ENCODE assay signal across 26 mouse cellular contexts in the genomic region with DNA sequence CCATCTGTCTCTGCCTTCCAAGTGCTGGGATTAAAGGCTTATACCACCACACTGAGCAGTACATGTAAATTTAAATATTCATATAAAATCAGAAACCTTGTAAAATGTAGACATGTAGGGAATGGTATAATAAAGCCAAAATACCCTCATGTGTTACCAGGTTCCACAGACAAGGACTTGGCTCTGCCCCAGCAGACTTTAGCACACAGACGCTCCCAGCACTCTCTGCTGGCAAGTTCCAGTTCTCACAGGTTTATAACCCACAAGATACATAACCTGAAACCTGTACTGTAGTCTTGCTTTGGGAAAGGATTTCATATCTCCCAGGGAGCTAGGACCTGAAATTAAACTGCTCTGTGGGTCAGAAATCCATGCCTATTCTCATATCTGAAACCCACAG. TPM values are rescaled to one million over a fixed set of nuclear protein-coding genes. Genes with fewer than 3 reads are reported as not detected.
DNase-seq lines count a peak whose midpoint lies in the region; ATAC-seq and TF ChIP-seq lines count a peak whose summit lies in the region.
"Had no signal": no experiment of that assay in that cellular context is flagged by ENCODE, and none has a peak within 500 bp of the region (broad histone marks: within the 10 kb centered on the region; RNA-seq: fewer than 3 reads in every experiment).

No protein-coding gene starts in this region.

- peak; percentile 14 for ATAC-seq in forebrain, postnatal 0 days
- no peak for ATAC-seq in forebrain, embryonic 15.5 days (replicated peaks)
- ATAC-seq in limb, embryonic 14.5 days (ENCODE audit: low FRiP score, low read depth), result no peak
- no peak for ATAC-seq in intestine, embryonic 15.5 days
- ATAC-seq: activated CD4-positive, CD25-positive, alpha-beta regulatory T cell, adult 4 months; hindbrain, embryonic 16.5 days; midbrain, embryonic 13.5 days had no signal

- no peaks in the 10 kb centered on the region for H3K4me1 ChIP-seq in forebrain, postnatal 0 days (ENCODE audit: insufficient read depth)
- no peaks in the 10 kb centered on the region for H3K4me1 ChIP-seq in forebrain, embryonic 15.5 days
- H3K4me1 ChIP-seq in limb, embryonic 14.5 days (ENCODE audit: control insufficient read depth, insufficient read depth, low read length), result no peaks in the 10 kb centered on the region
- H3K4me1 ChIP-seq in limb, embryonic 10.5 days, result no peaks in the 10 kb centered on the region
- H3K4me1 ChIP-seq in intestine, embryonic 15.5 days (replicated peaks), result no peaks in the 10 kb centered on the region
- H3K4me1 ChIP-seq: embryonic facial prominence, embryonic 13.5 days; forebrain, embryonic 10.5 days; heart, embryonic 10.5 days; heart, embryonic 15.5 days; midbrain, embryonic 13.5 days; neural tube, embryonic 13.5 days had no signal

- no peaks in the 10 kb centered on the region for H3K9me3 ChIP-seq in forebrain, postnatal 0 days (ENCODE audit: low read length)
- H3K9me3 ChIP-seq in forebrain, embryonic 15.5 days, result no peaks in the 10 kb centered on the region
- H3K9me3 ChIP-seq in limb, embryonic 14.5 days (ENCODE audit: control insufficient read depth, low read length), result no peaks in the 10 kb centered on the region
- no peaks in the 10 kb centered on the region for H3K9me3 ChIP-seq in limb, embryonic 10.5 days (replicated peaks)
- H3K9me3 ChIP-seq in intestine, embryonic 15.5 days, result no peaks in the 10 kb centered on the region
- H3K9me3 ChIP-seq: embryonic facial prominence, embryonic 13.5 days; forebrain, embryonic 10.5 days; heart, embryonic 10.5 days; heart, embryonic 15.5 days; midbrain, embryonic 13.5 days; neural tube, embryonic 13.5 days had no signal

- no peak for TF ChIP-seq POLR2A in limb, embryonic 14.5 days (IDR thresholded peaks at IDR 0.05; ENCODE audit: borderline replicate concordance, extremely low read depth, insufficient read depth, insufficient read length)

- H3K27me3 ChIP-seq in forebrain, postnatal 0 days (ENCODE audit: insufficient read depth, low read length), result no peaks in the 10 kb centered on the region
- H3K27me3 ChIP-seq in forebrain, embryonic 15.5 days, result no peaks in the 10 kb centered on the region
- no peaks in the 10 kb centered on the region for H3K27me3 ChIP-seq in limb, embryonic 14.5 days (ENCODE audit: control insufficient read depth, insufficient read depth, low read length)
- no peaks in the 10 kb centered on the region for H3K27me3 ChIP-seq in limb, embryonic 10.5 days (ENCODE audit: low read depth, poor library complexity, severe bottlenecking)
- no peaks in the 10 kb centered on the region for H3K27me3 ChIP-seq in intestine, embryonic 15.5 days (replicated peaks)
- H3K27me3 ChIP-seq: CH12.LX; embryonic facial prominence, embryonic 13.5 days; heart, embryonic 15.5 days; midbrain, embryonic 13.5 days; neural tube, embryonic 13.5 days had no signal

- DNase-seq in cerebellum, adult 18-20 months, result peak; percentile 25 to 34
- DNase-seq in cerebellum, adult 11-12 months, result no peak
- DNase-seq in forebrain, postnatal 0 days, result no peak
- peak; percentile 20 for DNase-seq in limb, embryonic 14.5 days (ENCODE audit: low spot score)
- no peak for DNase-seq in limb, embryonic 10.5 days (ENCODE audit: low spot score)
- DNase-seq: adrenal gland, adult 2 months; adrenal gland, postnatal 36 days; gastrocnemius, postnatal 14 days; layer of hippocampus, postnatal 36 days; left cerebral cortex, postnatal 4 days; liver; lung, adult 2 months; lung, postnatal 10 days had no signal

- H3K36me3 ChIP-seq in forebrain, postnatal 0 days (ENCODE audit: insufficient read depth), result peaks cover 6% of the 10 kb centered on the region; the same call in 1 of the 2 replicates
- H3K36me3 ChIP-seq in forebrain, embryonic 15.5 days, result peaks cover 18% of the 10 kb centered on the region; the same call in 1 of the 2 replicates
- no peaks in the 10 kb centered on the region for H3K36me3 ChIP-seq in limb, embryonic 14.5 days (ENCODE audit: control insufficient read depth, insufficient read depth, low read length)
- H3K36me3 ChIP-seq in limb, embryonic 10.5 days, result peaks cover 43% of the 10 kb centered on the region
- H3K36me3 ChIP-seq in intestine, embryonic 15.5 days, result no peaks in the 10 kb centered on the region
- H3K36me3 ChIP-seq: heart, embryonic 15.5 days had no signal

- H3K4me3 ChIP-seq in forebrain, postnatal 0 days (ENCODE audit: low read depth, low read length), result no peak overlapping the region
- H3K4me3 ChIP-seq in forebrain, embryonic 15.5 days, result no peak overlapping the region
- H3K4me3 ChIP-seq in limb, embryonic 14.5 days (replicated peaks; ENCODE audit: low read length), result no peak overlapping the region
- H3K4me3 ChIP-seq in limb, embryonic 10.5 days, result no peak overlapping the region
- H3K4me3 ChIP-seq in intestine, embryonic 15.5 days (replicated peaks), result no peak overlapping the region
- H3K4me3 ChIP-seq: embryonic facial prominence, embryonic 13.5 days; forebrain, embryonic 10.5 days; heart, embryonic 10.5 days; heart, embryonic 15.5 days; midbrain, embryonic 13.5 days; neural tube, embryonic 13.5 days had no signal

- no peak overlapping the region for H3K4me2 ChIP-seq in forebrain, postnatal 0 days (ENCODE audit: low read depth)
- H3K4me2 ChIP-seq in forebrain, embryonic 15.5 days (replicated peaks), result no peak overlapping the region
- no peak overlapping the region for H3K4me2 ChIP-seq in limb, embryonic 14.5 days (replicated peaks; ENCODE audit: low read depth, low read length, severe bottlenecking)
- no peak overlapping the region for H3K4me2 ChIP-seq in intestine, embryonic 15.5 days (replicated peaks)
- H3K4me2 ChIP-seq: embryonic facial prominence, embryonic 13.5 days; heart, embryonic 15.5 days; midbrain, embryonic 13.5 days; neural tube, embryonic 13.5 days had no signal

- no peak overlapping the region for H3K9ac ChIP-seq in forebrain, postnatal 0 days
- no peak overlapping the region for H3K9ac ChIP-seq in forebrain, embryonic 15.5 days (replicated peaks)
- H3K9ac ChIP-seq in limb, embryonic 14.5 days (ENCODE audit: low read depth, low read length, severe bottlenecking), result no peak overlapping the region
- no peak overlapping the region for H3K9ac ChIP-seq in intestine, embryonic 15.5 days
- H3K9ac ChIP-seq: embryonic facial prominence, embryonic 13.5 days; heart, embryonic 15.5 days; liver, embryonic 14.5 days; midbrain, embryonic 13.5 days; neural tube, embryonic 13.5 days had no signal

- TF ChIP-seq CTCF in forebrain, postnatal 0 days (IDR thresholded peaks at IDR 0.05; ENCODE audit: low read depth), result no peak

- H3K27ac ChIP-seq in forebrain, postnatal 0 days (ENCODE audit: low read depth, low read length), result no peak overlapping the region
- H3K27ac ChIP-seq in forebrain, embryonic 15.5 days (replicated peaks), result no peak overlapping the region
- H3K27ac ChIP-seq in limb, embryonic 14.5 days (replicated peaks; ENCODE audit: low read depth, low read length), result no peak overlapping the region
- H3K27ac ChIP-seq in limb, embryonic 10.5 days, result no peak overlapping the region
- H3K27ac ChIP-seq in intestine, embryonic 15.5 days, result no peak overlapping the region
- H3K27ac ChIP-seq: embryonic facial prominence, embryonic 13.5 days; forebrain, embryonic 10.5 days; heart, embryonic 10.5 days; heart, embryonic 15.5 days; liver, embryonic 14.5 days; macrophage; midbrain, embryonic 13.5 days; neural tube, embryonic 13.5 days had no signal

- 59% methylated on average over 1 of the region's 1 CpGs for WGBS in forebrain, postnatal 0 days
- 55% methylated on average over 1 of the region's 1 CpGs for WGBS in forebrain, embryonic 15.5 days
- 47% methylated on average over 1 of the region's 1 CpGs for WGBS in limb, embryonic 14.5 days
- 96% methylated on average over 1 of the region's 1 CpGs for WGBS in limb, embryonic 10.5 days
- WGBS in intestine, embryonic 15.5 days, result 81% methylated on average over 1 of the region's 1 CpGs

RNA-seq across cellular contexts. Expression of gene Cenpj, which starts 30.3 kb away (rescaled TPM):
- 5.3 and 6.2 TPM in 2 replicates for total RNA-seq in forebrain, postnatal 0 days (2014; rRNA removed)
- 4.4 and 4.8 TPM in 2 replicates for polyA plus RNA-seq in forebrain, postnatal 0 days (2015; fragmentation: Nextera tagmentation; extraction: Ambion mirVana)
- polyA plus RNA-seq in forebrain, embryonic 15.5 days (2015; fragmentation: Nextera tagmentation; extraction: Ambion mirVana), result 13.4 and 15.3 TPM in 2 replicates
- 5.6 and 9.8 TPM in 2 replicates for polyA plus RNA-seq in limb, embryonic 14.5 days (2012; rRNA removed)
- 8.0 and 8.6 TPM in 2 replicates for polyA plus RNA-seq in limb, embryonic 14.5 days (2014; fragmentation: Nextera tagmentation; extraction: Ambion mirVana)
- polyA plus RNA-seq in limb, embryonic 10.5 days (2016; fragmentation: Nextera tagmentation; extraction: Ambion mirVana), result 16.8 and 21.2 TPM in 2 replicates
- 6.3 and 7.1 TPM in 2 replicates for polyA plus RNA-seq in intestine, embryonic 15.5 days (2015; fragmentation: Nextera tagmentation; extraction: Ambion mirVana)

RNA-seq across cellular contexts. Expression of gene Parp4, which starts 30.5 kb away (rescaled TPM):
- 0.77 and 1.3 TPM in 2 replicates for total RNA-seq in forebrain, postnatal 0 days (2014; rRNA removed)
- 0.60 and 0.80 TPM in 2 replicates for polyA plus RNA-seq in forebrain, postnatal 0 days (2015; fragmentation: Nextera tagmentation; extraction: Ambion mirVana)
- 0.59 and 0.61 TPM in 2 replicates for polyA plus RNA-seq in forebrain, embryonic 15.5 days (2015; fragmentation: Nextera tagmentation; extraction: Ambion mirVana)
- polyA plus RNA-seq in limb, embryonic 14.5 days (2012; rRNA removed), result 4.7 and 5.2 TPM in 2 replicates
- polyA plus RNA-seq in limb, embryonic 14.5 days (2014; fragmentation: Nextera tagmentation; extraction: Ambion mirVana), result 3.9 TPM in 2 replicates
- 1.2 and 1.5 TPM in 2 replicates for polyA plus RNA-seq in limb, embryonic 10.5 days (2016; fragmentation: Nextera tagmentation; extraction: Ambion mirVana)
- 4.6 and 5.1 TPM in 2 replicates for polyA plus RNA-seq in intestine, embryonic 15.5 days (2015; fragmentation: Nextera tagmentation; extraction: Ambion mirVana)

Comparison
In these comparisons a context has a peak if more than half of its experiments do, and no peak if none do; other contexts are left out.
1. DNase-seq: peak in cerebellum, adult 18-20 months (2 of 2) and limb, embryonic 14.5 days (single experiment); none in cerebellum, adult 11-12 months (single experiment), forebrain, postnatal 0 days (single experiment) and limb, embryonic 10.5 days (single experiment).